Mouse (Mus musculus) kidney, adult 2 months (tissue): ENCODE data around the gene Rnf111. TPM values are rescaled to one million over a fixed set of nuclear protein-coding genes. Genes with fewer than 3 reads are reported as not detected.
A peak's percentile ranks its signal among the peaks of the same experiment; 100 is the strongest.

Source experiments
- DNase-seq: peaks from one replicate; pipeline ENCODE4 v3.0.0; 2021
- H3K27ac ChIP-seq: fragments of 200-500 bp; 2 replicates; pipeline ENCODE4 v1.5.1; 2012; ENCODE audit warnings: low read depth, low read length, control low read depth, inconsistent platforms; ENCODE audit not compliant: insufficient read depth
- H3K27me3 ChIP-seq: fragments of 200-500 bp; replicated peaks from 2 replicates; pipeline ENCODE4 v1.6.1; 2012; ENCODE audit warnings: mild to moderate bottlenecking, moderate library complexity, low read length, inconsistent platforms; ENCODE audit not compliant: control insufficient read depth, insufficient read depth
- H3K36me3 ChIP-seq: fragments of 200-500 bp; 2 replicates; pipeline ENCODE4 v1.6.1; 2012; ENCODE audit warnings: mild to moderate bottlenecking, moderate library complexity, low read length, inconsistent platforms; ENCODE audit not compliant: control insufficient read depth, insufficient read depth
- H3K4me1 ChIP-seq: fragments of 200-500 bp; 2 replicates; pipeline ENCODE4 v1.6.1; 2011; ENCODE audit warnings: low read length; ENCODE audit not compliant: control insufficient read depth, insufficient read depth
- H3K4me3 ChIP-seq: fragments of 200-500 bp; 2 replicates; pipeline ENCODE4 v1.5.1; 2011; ENCODE audit warnings: mild to moderate bottlenecking, low read depth, low read length, control low read depth; ENCODE audit not compliant: insufficient read depth
- CTCF ChIP-seq: fragments of 200-500 bp; conservative IDR thresholded peaks from 2 replicates; pipeline ENCODE4 v1.5.1; 2011; ENCODE audit warnings: low read depth, mild to moderate bottlenecking, control low read depth, low read length, moderate library complexity, mixed read lengths; ENCODE audit not compliant: insufficient read depth, insufficient read length
- POLR2A ChIP-seq: fragments of 200-500 bp; IDR thresholded peaks from one replicate; pipeline ENCODE4 v1.6.1; 2011; ENCODE audit warnings: low read depth, low read length, control low read depth
- WGBS: fragments of 180-500 bp; shearing (Covaris S2); methylation state at CpG from one replicate; pipeline ENCODE4 v1.1.7; 2018; 5-methylcytosine and 5-hydroxymethylcytosine counted together
- polyA plus RNA-seq: library from polyadenylated mRNA; depleted of rRNA; stranded (reverse); fragments of >200 nt; gene quantifications from 2 replicates; pipeline ENCODE4 v1.2.3, GENCODE M21; 2012

Gene Rnf111
- polyA plus RNA-seq, 1 experiment: 30.6 TPM

DNA sequence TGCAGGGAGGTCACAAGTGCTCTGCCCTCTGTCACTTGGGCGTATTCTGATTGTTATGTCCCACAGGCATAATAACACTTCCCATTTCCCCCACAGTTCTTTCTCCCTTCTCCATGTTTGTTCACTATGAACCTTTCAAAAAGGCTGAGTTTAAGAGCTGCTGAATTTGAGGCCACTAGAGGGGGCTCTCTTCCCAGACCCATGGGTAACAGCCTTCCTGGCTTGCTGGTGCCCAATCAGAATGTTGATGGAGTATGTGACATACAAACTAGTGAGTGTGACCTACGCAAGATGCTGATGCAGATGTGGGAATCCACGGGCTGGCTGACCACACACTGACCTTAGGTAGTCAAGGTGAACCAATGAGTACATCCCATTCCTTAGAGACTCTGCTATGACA is 94.7 kb downstream of the Rnf111 start:
- DNase-seq: peak; percentile 51
- H3K27me3 ChIP-seq: no peaks in the 10 kb centered on the region
- H3K4me1 ChIP-seq: no peaks in the 10 kb centered on the region
- H3K4me3 ChIP-seq: no peak overlapping the region
- WGBS: 78% methylated on average over 3 of the region's 3 CpGs
- peak; percentile 57 for TF ChIP-seq CTCF
- no peak for TF ChIP-seq POLR2A
- no peak overlapping the region for H3K27ac ChIP-seq
- no peaks in the 10 kb centered on the region for H3K36me3 ChIP-seq

DNA sequence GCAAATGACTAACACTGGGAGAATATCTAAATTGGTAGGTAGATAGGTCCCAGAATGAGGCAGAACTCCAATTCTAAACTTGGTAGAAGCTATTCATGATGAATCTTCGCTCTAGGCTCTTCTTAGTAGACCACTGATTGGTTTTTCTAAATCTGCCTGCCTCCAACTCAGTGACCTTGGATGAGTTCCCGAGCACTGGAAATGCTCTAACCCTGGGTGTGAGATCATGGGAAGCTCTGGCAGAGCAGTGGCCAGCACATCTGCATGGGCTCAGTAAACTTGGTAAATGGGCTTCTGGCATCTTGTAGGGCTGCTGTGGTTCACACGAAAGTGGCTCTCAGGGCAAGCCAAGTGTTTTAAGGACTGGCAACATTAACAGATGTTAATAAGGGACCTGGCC is 96.9 kb downstream of the Rnf111 start:
- WGBS: 77% methylated on average over 3 of the region's 3 CpGs
- Histone ChIP-seq H3K27me3 (no peaks in the 10 kb centered on the region), H3K4me3 (no peak overlapping the region), H3K36me3 (no peaks in the 10 kb centered on the region), H3K4me1 (no peaks in the 10 kb centered on the region), H3K27ac (no peak overlapping the region)
- TF ChIP-seq CTCF (no peak), POLR2A (no peak)
- DNase-seq: no peak

DNA sequence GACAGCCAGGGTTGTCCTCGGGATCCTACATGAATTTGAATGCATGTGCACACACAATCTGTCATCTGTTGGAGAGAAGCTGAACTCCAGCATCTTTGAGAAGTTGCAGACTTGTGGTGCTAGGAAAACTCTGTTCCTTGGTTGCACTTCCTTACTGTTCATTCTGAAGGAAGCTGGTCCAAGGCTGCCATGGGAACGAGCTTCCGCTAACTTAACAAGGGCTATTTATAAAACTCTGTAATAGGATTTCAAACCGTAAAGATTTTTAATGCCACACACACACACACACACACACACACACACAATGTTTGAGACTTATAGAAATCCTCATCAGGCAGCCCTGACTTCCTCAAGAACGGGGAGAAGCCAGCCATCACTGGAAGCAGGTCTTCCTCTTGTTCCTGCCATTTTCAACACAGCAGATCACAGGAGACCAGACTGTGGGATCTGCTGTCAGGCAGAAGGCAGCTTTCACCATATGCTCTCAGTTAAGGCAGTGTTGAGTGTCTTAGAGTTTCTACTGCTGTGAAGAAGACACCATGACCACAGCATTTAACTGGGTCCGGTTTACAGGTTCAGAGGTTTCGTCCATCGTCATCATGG is 101.5 kb downstream of the Rnf111 start:
- H3K27ac ChIP-seq: no peak overlapping the region
- WGBS: 87% methylated on average over 8 of the region's 8 CpGs
- no peak for TF ChIP-seq POLR2A
- TF ChIP-seq CTCF: no peak
- no peak overlapping the region for H3K4me3 ChIP-seq
- no peaks in the 10 kb centered on the region for H3K4me1 ChIP-seq
- H3K27me3 ChIP-seq: no peaks in the 10 kb centered on the region
- no peak for DNase-seq
- peaks cover 3% of the 10 kb centered on the region for H3K36me3 ChIP-seq

DNA sequence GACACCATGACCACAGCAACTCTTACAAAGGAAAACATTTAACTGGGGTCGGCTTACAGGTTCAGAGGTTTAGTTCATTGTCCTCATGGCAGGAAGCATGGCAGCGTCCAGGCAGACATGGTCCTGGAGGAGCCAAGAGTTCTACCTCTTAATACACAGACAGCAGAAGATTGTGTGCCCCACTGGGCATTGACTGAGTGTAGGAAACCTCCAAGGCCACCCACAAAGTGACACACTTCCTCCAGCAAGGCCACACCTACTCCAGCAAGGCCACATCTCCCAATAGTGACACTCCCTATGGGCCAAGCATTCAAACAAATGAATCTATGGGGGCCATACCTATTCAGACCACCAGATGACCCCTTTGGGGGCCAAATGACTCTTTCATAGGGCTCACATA is 107.4 kb downstream of the Rnf111 start:
- H3K4me3 ChIP-seq: no peak overlapping the region
- no peak for DNase-seq
- no peak overlapping the region for H3K27ac ChIP-seq
- no peaks in the 10 kb centered on the region for H3K27me3 ChIP-seq
- TF ChIP-seq CTCF: no peak
- no peak for TF ChIP-seq POLR2A
- peaks cover 5% of the 10 kb centered on the region for H3K36me3 ChIP-seq
- no peaks in the 10 kb centered on the region for H3K4me1 ChIP-seq
- 75% methylated on average over 2 of the region's 2 CpGs for WGBS

DNA sequence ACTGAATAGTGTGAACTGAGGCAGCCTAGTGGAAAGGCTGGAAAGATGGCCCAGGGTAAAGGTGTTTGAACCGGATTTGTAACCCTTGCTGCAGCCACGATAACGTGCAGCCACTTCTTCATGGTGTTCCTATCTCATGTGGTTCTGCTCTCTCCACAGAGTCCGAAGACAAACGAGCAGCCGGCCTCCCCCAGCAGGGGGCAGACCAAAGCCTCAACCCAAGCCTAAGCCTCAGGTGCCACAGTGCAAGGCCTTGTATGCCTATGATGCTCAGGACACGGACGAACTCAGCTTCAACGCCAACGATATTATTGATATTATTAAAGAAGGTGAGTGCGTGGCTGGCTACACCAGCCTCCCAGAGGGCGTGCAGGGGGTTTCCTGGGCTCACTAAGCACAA is 107.9 kb downstream of the Rnf111 start:
- no peak for TF ChIP-seq POLR2A
- TF ChIP-seq CTCF: peak; percentile 44
- 91% methylated on average over 12 of the region's 12 CpGs for WGBS
- H3K27me3 ChIP-seq: no peaks in the 10 kb centered on the region
- H3K27ac ChIP-seq: no peak overlapping the region
- no peaks in the 10 kb centered on the region for H3K4me1 ChIP-seq
- no peak overlapping the region for H3K4me3 ChIP-seq
- H3K36me3 ChIP-seq: peaks cover 5% of the 10 kb centered on the region
- peak; percentile 24 for DNase-seq

DNA sequence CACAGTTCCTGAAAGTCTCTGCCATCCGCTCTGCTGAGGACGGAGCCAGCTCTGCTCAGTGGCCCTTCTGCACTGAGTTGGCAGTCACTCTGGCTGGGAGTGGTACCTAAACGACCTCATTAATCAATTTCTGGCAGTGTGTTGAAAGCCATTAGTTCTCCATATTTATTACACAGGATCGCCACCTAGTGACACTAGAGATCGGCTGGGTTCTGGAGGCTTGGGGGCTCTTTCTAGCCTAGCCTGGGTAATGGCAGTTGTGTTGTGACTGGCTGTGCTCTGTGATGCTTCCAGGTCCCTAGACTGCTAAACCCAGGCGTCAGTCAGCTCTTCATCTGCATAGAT is 111.0 kb downstream of the Rnf111 start:
- Histone ChIP-seq H3K27me3 (no peaks in the 10 kb centered on the region), H3K27ac (no peak overlapping the region), H3K36me3 (peaks cover 2% of the 10 kb centered on the region; the same call in 1 of the 2 replicates), H3K4me3 (no peak overlapping the region), H3K4me1 (no peaks in the 10 kb centered on the region)
- 24% methylated on average over 6 of the region's 6 CpGs for WGBS
- TF ChIP-seq POLR2A (no peak), CTCF (peak; percentile 47)
- peak; percentile 51 for DNase-seq

DNA sequence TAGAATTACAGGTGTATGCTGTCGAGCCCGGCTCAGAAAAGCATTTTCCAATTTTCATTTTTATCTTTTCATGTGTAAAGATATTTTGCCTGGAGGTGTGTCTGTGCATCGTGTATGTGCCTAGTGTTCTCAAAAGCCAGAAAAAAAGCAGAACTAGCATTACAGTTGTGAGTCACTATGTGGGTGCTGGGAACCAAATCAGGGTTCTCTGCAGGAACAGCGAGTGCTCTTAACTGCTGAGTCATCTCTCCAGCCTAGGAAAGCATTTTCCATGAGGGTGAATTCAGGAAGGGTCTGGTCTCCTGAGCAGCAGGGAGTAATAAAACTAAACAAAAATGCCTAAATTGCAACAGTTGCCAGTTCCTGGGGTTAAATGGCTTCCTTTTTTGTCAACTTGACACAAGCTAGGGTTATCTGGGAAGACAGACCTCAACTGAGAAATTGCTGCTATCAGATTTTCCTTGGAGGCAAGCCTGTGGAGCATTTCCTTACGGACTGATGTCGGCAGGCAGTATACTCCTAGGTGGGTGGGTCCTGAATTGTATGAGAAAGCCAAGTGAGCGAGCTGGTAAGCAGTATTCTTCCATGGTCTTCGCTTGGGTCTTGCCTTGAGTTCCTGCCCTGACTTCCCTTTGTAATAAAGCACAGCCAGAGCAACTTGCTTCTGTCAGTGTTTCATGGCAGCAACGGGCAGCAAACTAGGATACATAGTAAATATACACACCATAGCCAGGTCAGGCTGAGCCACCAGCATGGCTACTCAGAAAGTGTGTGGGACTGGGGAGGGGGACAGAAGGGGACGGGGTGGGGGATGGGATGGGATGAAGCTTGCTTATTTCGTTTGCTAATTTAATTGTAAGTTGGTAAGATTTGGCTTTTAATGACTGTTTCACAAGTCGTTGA is 111.6 kb downstream of the Rnf111 start:
- peaks cover 2% of the 10 kb centered on the region; the same call in 1 of the 2 replicates for H3K36me3 ChIP-seq
- H3K4me1 ChIP-seq: no peaks in the 10 kb centered on the region
- WGBS: 66% methylated on average over 12 of the region's 12 CpGs
- no peak overlapping the region for H3K27ac ChIP-seq
- no peak overlapping the region for H3K4me3 ChIP-seq
- no peaks in the 10 kb centered on the region for H3K27me3 ChIP-seq
- no peak for DNase-seq
- no peak for TF ChIP-seq POLR2A
- no peak for TF ChIP-seq CTCF
